Mouse (Mus musculus) hindbrain, embryonic 11.5 days (tissue): ENCODE results near the gene Jarid2. TPM values are rescaled to one million over a fixed set of nuclear protein-coding genes. Genes with fewer than 3 reads are reported as not detected.

ENCODE experiments used
- ATAC-seq: fragments of 200-750 bp; cut with Nextera tagmentation; 2 replicates; pipeline ENCODE4 v1.8.0; 2017; ENCODE audit warnings: mild to moderate bottlenecking, moderate TSS enrichment, moderate library complexity; ENCODE audit not compliant: low FRiP score
- DNase-seq: peaks from one replicate; pipeline ENCODE4 v3.0.0-alpha.2; 2015; ENCODE audit warnings: low spot score
- H3K27ac ChIP-seq: fragments of 300-500 bp; sonication (generic); 2 replicates; pipeline ENCODE4 v1.5.1; 2014; ENCODE audit warnings: mild to moderate bottlenecking, low read depth, low read length
- H3K27me3 ChIP-seq: fragments of 300-500 bp; sonication (generic); 2 replicates; pipeline ENCODE4 v1.6.1; 2014; ENCODE audit warnings: mild to moderate bottlenecking, low read length, moderate library complexity, mixed read lengths; ENCODE audit not compliant: control insufficient read depth, insufficient read depth
- H3K36me3 ChIP-seq: fragments of 300-500 bp; sonication (generic); 2 replicates; pipeline ENCODE4 v1.6.1; 2014; ENCODE audit warnings: mild to moderate bottlenecking, low read length, moderate library complexity, mixed read lengths; ENCODE audit not compliant: control insufficient read depth, insufficient read depth
- H3K4me1 ChIP-seq: fragments of 300-500 bp; sonication (generic); replicated peaks from 2 replicates; pipeline ENCODE4 v1.6.1; 2014; ENCODE audit warnings: low read length, mixed read lengths; ENCODE audit not compliant: control insufficient read depth, insufficient read depth
- H3K4me2 ChIP-seq: fragments of 300-500 bp; sonication (generic); replicated peaks from 2 replicates; pipeline ENCODE4 v1.6.1; 2014; ENCODE audit warnings: mild to moderate bottlenecking, low read depth, low read length
- H3K4me3 ChIP-seq: fragments of 300-500 bp; sonication (generic); 2 replicates; pipeline ENCODE4 v1.5.1; 2014; ENCODE audit warnings: low read depth, low read length
- H3K9ac ChIP-seq: fragments of 300-500 bp; sonication (generic); 2 replicates; pipeline ENCODE4 v1.6.1; 2014; ENCODE audit warnings: low read depth, low read length
- H3K9me3 ChIP-seq: fragments of 300-500 bp; sonication (generic); 2 replicates; pipeline ENCODE4 v1.6.1; 2016; ENCODE audit warnings: low read length; ENCODE audit not compliant: control insufficient read depth
- WGBS: fragments of 180-500 bp; shearing (Covaris S2); extraction: QIAGEN DNeasy Blood & Tissue Kit; methylation state at CpG from one replicate; pipeline ENCODE4 v1.1.7; 2014; 5-methylcytosine and 5-hydroxymethylcytosine counted together
- polyA plus RNA-seq: library from polyadenylated mRNA; unstranded; fragments of >200 nt; fragmentation: Nextera tagmentation; extraction: Ambion mirVana; gene quantifications from 2 replicates; pipeline ENCODE4 v1.2.1, GENCODE M21; 2014

Gene Jarid2
- polyA plus RNA-seq, 1 experiment from 2014 or later, result 45.9 TPM

DNA sequence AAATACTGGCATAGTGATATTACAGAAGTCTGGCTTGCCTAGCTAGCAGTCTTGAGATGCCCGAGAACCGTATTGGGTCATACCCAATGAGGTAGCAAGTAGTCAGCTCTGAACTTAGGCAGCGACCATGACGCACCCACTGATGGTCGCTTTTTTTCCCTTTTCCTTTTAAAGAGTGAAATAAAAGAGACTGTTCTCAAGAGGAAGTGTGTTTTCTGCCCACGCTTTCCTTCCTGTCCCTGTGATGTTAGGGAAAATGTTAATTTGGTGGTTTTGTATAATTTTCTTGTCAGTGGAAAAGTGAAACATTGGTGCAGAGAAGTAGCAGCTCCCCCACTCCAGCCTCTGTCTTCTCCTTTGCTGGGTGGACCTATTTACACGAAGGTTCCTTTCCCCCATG, 70.8 kb downstream of the Jarid2 start:
- Histone ChIP-seq H3K27ac (no peak overlapping the region), H3K4me2 (no peak overlapping the region), H3K27me3 (no peaks in the 10 kb centered on the region), H3K4me3 (no peak overlapping the region), H3K9ac (no peak overlapping the region), H3K4me1 (peaks cover 3% of the 10 kb centered on the region; the same call in 1 of the 2 replicates), H3K9me3 (no peaks in the 10 kb centered on the region), H3K36me3 (no peaks in the 10 kb centered on the region)
- 86% methylated on average over 7 of the region's 7 CpGs for WGBS
- DNase-seq, result no peak
- ATAC-seq, result no peak

- Histone ChIP-seq H3K27me3 (no peaks in the 10 kb centered on the region), H3K36me3 (no peaks in the 10 kb centered on the region), H3K4me2 (no peak overlapping the region), H3K4me1 (no peaks in the 10 kb centered on the region), H3K4me3 (no peak overlapping the region), H3K27ac (no peak overlapping the region), H3K9ac (no peak overlapping the region), H3K9me3 (no peaks in the 10 kb centered on the region)
- ATAC-seq (no peak), DNase-seq (peak; percentile 62)
- WGBS, result 63% methylated on average over 1 of the region's 1 CpGs
Measured at GRCm38 (mm10) chr13:44804876-44805275, 75.6 kb downstream of the Jarid2 start.

DNA sequence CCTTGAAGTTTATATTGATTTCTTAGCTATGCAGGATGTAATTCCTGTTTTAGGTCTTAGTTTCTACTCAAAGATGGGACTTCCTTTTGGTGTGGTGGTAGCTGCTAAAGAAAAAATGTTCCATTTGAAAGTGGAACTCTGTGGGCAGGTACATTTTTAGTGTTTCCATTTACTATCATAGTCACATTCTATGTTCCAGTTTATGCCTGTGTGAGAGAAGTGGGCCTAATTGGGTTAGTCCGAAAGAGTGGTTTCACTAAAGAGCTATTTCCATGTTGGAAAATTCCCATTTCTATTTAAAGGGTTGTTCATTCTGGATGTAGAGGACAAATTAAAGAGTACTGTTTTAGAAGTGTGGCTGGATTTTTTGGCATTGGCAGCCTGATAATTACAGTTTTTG, 79.0 kb downstream of the Jarid2 start:
- no peak for DNase-seq
- 93% methylated on average over 1 of the region's 1 CpGs for WGBS
- no peak overlapping the region for H3K4me3 ChIP-seq
- no peaks in the 10 kb centered on the region for H3K27me3 ChIP-seq
- H3K4me2 ChIP-seq, result no peak overlapping the region
- ATAC-seq, result no peak
- no peak overlapping the region for H3K27ac ChIP-seq
- no peaks in the 10 kb centered on the region for H3K9me3 ChIP-seq
- no peak overlapping the region for H3K9ac ChIP-seq
- no peaks in the 10 kb centered on the region for H3K4me1 ChIP-seq
- H3K36me3 ChIP-seq, result no peaks in the 10 kb centered on the region

DNA sequence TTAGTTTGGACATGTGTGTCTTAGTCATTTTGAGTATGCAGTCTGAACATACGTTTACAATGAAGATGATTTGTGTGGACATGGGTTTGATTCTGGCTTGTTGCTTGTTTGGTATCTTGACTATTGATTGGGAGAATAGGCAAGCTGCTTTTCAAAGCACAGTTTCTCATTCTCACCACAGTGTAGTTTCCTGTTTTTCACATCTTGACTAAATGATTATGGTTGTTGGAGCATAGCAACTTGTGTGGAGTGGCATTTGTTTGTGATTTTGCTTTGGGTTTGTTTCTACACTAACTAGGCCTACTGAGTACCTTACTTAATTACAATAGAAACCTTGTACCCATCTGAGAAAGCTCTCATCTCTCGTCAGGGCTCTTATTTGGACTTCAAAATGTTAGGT, 81.7 kb downstream of the Jarid2 start:
- ATAC-seq (no peak), DNase-seq (no peak)
- H3K36me3 ChIP-seq, result no peaks in the 10 kb centered on the region
- H3K27ac ChIP-seq, result no peak overlapping the region
- WGBS, result 85% methylated on average over 2 of the region's 2 CpGs
- H3K4me2 ChIP-seq, result no peak overlapping the region
- no peaks in the 10 kb centered on the region for H3K27me3 ChIP-seq
- H3K4me3 ChIP-seq, result no peak overlapping the region
- H3K4me1 ChIP-seq, result no peaks in the 10 kb centered on the region
- no peaks in the 10 kb centered on the region for H3K9me3 ChIP-seq
- no peak overlapping the region for H3K9ac ChIP-seq

- Histone ChIP-seq H3K4me2 (no peak overlapping the region), H3K9me3 (no peaks in the 10 kb centered on the region), H3K4me1 (no peaks in the 10 kb centered on the region), H3K36me3 (no peaks in the 10 kb centered on the region), H3K27me3 (no peaks in the 10 kb centered on the region), H3K4me3 (no peak overlapping the region), H3K27ac (no peak overlapping the region), H3K9ac (no peak overlapping the region)
- WGBS, result 92% methylated on average over 10 of the region's 10 CpGs
- ATAC-seq (no peak), DNase-seq (no peak)
Measured at GRCm38 (mm10) chr13:44811601-44812000, 82.3 kb downstream of the Jarid2 start.

GRCm38 (mm10) chr13:44812381-44812780, 83.1 kb downstream of the Jarid2 start:
- no peak overlapping the region for H3K4me3 ChIP-seq
- no peak for ATAC-seq

GRCm38 (mm10) chr13:44819400-44819799, 90.1 kb downstream of the Jarid2 start:
- 33% methylated on average over 4 of the region's 4 CpGs for WGBS

More at GRCm38 (mm10) chr13:44812381-44812780, 83.1 kb downstream of the Jarid2 start:
- no peaks in the 10 kb centered on the region for H3K4me1 ChIP-seq
- DNase-seq, result no peak
- no peak overlapping the region for H3K27ac ChIP-seq
- H3K27me3 ChIP-seq, result no peaks in the 10 kb centered on the region
- 84% methylated on average over 5 of the region's 5 CpGs for WGBS
- no peak overlapping the region for H3K9ac ChIP-seq
- H3K9me3 ChIP-seq, result no peaks in the 10 kb centered on the region
- H3K4me2 ChIP-seq, result no peak overlapping the region
- no peaks in the 10 kb centered on the region for H3K36me3 ChIP-seq

DNA sequence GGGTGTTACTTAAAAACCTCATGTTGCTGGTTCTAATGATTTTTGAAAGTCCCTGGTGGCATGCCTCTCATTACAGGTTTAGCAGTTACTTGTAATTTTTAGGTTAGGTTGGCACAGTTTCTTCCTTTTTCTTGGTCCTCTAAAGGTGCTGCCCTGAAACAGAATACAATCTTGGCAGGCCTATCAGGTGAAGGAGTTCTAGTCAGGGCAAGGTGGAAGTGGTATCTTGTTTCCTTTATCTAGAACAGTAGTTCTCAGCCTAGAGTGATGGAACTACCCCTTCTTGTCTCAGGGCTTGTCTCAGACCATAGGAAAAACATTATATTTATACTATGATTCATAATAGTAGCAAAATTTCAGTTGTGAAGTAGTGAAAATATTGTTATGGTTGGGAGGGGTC, 93.3 kb downstream of the Jarid2 start:
- Histone ChIP-seq H3K4me2 (no peak overlapping the region), H3K27me3 (no peaks in the 10 kb centered on the region), H3K4me3 (no peak overlapping the region), H3K4me1 (no peaks in the 10 kb centered on the region), H3K27ac (no peak overlapping the region), H3K36me3 (no peaks in the 10 kb centered on the region), H3K9me3 (no peaks in the 10 kb centered on the region), H3K9ac (no peak overlapping the region)
- DNase-seq, result no peak
- ATAC-seq, result no peak

More at GRCm38 (mm10) chr13:44819400-44819799, 90.1 kb downstream of the Jarid2 start:
- peak; percentile 32 for DNase-seq
- Histone ChIP-seq H3K27ac (no peak overlapping the region), H3K9ac (no peak overlapping the region), H3K4me3 (no peak overlapping the region), H3K36me3 (no peaks in the 10 kb centered on the region), H3K4me1 (no peaks in the 10 kb centered on the region), H3K4me2 (no peak overlapping the region), H3K9me3 (no peaks in the 10 kb centered on the region), H3K27me3 (no peaks in the 10 kb centered on the region)
- no peak for ATAC-seq

DNA sequence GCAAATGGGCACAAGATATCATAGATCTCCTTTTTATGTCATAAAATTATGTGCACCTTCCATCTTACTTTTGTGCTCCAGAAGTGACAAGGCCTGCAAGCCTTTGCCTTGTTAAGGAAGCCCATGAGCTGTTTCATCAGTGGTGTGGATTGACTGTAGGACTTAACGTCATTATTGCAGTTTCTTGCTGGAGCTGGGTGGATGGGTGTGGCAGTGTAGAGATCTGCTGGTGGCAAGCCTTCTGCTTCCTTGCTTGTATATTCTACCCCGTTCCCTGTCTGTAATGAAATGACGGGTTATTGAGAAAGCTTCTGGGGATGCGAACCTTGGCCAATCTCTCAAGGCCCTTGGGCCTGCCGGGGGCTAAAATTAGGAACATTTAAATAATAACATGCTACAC, 99.6 kb downstream of the Jarid2 start:
- Histone ChIP-seq H3K27ac (no peak overlapping the region), H3K9ac (no peak overlapping the region), H3K4me2 (no peak overlapping the region), H3K9me3 (no peaks in the 10 kb centered on the region), H3K4me3 (no peak overlapping the region), H3K4me1 (no peaks in the 10 kb centered on the region), H3K36me3 (no peaks in the 10 kb centered on the region), H3K27me3 (no peaks in the 10 kb centered on the region)
- DNase-seq (no peak), ATAC-seq (no peak)
- WGBS, result 91% methylated on average over 5 of the region's 5 CpGs
